Mouse (Mus musculus) urinary bladder, postnatal 25 days (tissue): ENCODE results near the gene Mmp19.

Experiments
- DNase-seq: peaks from one replicate; pipeline ENCODE4 v3.0.0; 2022; ENCODE audit warnings: low spot score

Gene Mmp19

DNA sequence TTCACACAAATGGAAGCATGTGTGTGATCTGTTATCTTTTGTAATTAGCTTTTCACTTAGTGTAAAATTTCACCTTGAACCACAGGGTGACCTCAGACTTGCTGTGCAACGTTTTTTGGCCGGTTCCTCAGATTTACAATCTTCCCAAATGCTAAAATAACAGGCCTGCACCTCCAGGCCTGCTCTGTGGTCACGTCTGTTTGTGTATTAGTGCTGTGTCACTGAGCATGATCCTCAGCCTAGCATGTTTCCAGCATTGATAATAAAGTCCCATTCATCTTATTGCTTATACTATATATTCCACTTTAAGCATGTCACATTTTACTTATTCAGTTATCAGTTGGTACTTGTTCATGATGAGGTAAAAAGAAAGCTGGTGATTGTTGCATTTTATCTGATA is 59.6 kb downstream of the Mmp19 start:
- no peak for DNase-seq
